ENCODE assay signal across 9 mouse cellular contexts in the genomic region with DNA sequence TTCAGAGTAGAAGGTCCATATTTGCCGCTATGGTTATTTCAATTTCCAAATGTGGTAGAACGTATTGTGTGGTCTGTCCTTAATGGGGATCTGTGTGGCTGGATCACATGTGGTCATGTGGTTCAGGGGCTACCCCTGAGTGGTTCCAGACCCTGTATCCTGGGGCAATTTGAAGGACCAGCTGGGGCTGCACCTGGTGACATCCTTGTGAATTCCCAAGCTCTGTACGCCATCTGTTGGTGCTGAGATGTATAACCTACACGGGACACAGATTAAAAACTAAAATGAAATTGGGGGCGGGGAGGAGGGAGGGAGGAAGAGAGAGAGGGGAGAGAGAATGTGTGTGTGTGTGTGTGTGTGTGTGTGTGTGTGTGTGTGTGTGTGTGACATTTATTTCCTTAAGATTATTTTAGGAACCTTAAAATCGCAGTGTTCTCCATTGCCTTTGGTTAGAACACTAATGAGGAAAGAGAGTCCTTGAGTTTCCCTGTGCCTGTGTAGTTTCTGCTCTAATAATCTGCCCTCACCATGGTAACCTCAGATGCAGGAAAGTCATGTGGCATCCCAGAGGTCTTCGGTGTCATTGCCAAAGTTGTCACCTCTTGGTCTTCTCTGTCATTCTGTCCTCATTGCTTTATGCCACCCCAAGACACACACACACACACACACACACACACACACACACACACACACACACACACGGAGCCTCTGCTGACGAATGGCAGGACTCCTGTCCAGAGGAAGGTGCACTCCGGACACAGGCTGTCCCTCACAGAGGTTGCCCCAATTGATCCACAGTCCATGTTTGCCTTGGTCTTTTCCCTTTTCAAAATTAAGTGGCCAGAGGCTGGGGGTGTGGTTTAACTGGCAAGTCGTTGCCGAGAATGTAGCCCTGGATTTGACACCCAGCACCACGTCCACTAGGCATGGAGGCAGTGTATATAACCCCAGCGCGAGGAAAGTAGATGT. TPM values are rescaled to one million over a fixed set of nuclear protein-coding genes. Genes with fewer than 3 reads are reported as not detected.
DNase-seq lines count a peak whose midpoint lies in the region; ATAC-seq and TF ChIP-seq lines count a peak whose summit lies in the region.
"Had no signal": no experiment of that assay in that cellular context is flagged by ENCODE, and none has a peak within 500 bp of the region (broad histone marks: within the 10 kb centered on the region; RNA-seq: fewer than 3 reads in every experiment).

No protein-coding gene starts in this region.

- H3K4me1 ChIP-seq in testis, adult 2 months (ENCODE audit: control insufficient read depth, insufficient read depth, low read length) = no peaks in the 10 kb centered on the region
- H3K4me1 ChIP-seq in embryonic facial prominence, embryonic 13.5 days = no peaks in the 10 kb centered on the region
- H3K4me1 ChIP-seq in midbrain, embryonic 10.5 days = peaks cover 37% of the 10 kb centered on the region

- H3K9me3 ChIP-seq in embryonic facial prominence, embryonic 13.5 days = 0 out of 2 replicates have a peak, but pooled peaks cover 2% of the 10 kb centered on the region
- 0 out of 2 replicates have a peak, but pooled peaks cover 3% of the 10 kb centered on the region for H3K9me3 ChIP-seq in midbrain, embryonic 10.5 days (replicated peaks)

- H3K9ac ChIP-seq in embryonic facial prominence, embryonic 13.5 days = no peak overlapping the region

- DNase-seq in CD4-positive, CD25-positive, alpha-beta regulatory T cell, adult 2 months (ENCODE audit: low read depth, low spot score) = peak; percentile 68
- DNase-seq in testis, postnatal 14 days (ENCODE audit: low spot score) = no peak
- DNase-seq in layer of hippocampus, adult 18-20 months (ENCODE audit: low spot score in 2 of 2) = peak; percentile 26 to 73
- DNase-seq in midbrain, embryonic 10.5 days (ENCODE audit: low spot score) = peak; percentile 65
- peak; percentile 53 for DNase-seq in thymus, postnatal 0 days (ENCODE audit: low spot score)

- 47% methylated on average over 15 of the region's 15 CpGs for WGBS in embryonic facial prominence, embryonic 13.5 days
- WGBS in midbrain, embryonic 10.5 days = 49% methylated on average over 15 of the region's 15 CpGs

- TF ChIP-seq CTCF in testis, adult 2 months (IDR thresholded peaks at IDR 0.05; ENCODE audit: control insufficient read depth, insufficient read depth, insufficient replicate concordance, low read depth, low read length) = peak; percentile 36; the same call in 1 of the 2 replicates

- no peak overlapping the region for H3K4me3 ChIP-seq in testis, adult 2 months (ENCODE audit: control insufficient read depth, low read depth, low read length)
- H3K4me3 ChIP-seq in embryonic facial prominence, embryonic 13.5 days = no peak overlapping the region
- no peak overlapping the region for H3K4me3 ChIP-seq in midbrain, embryonic 10.5 days

- no peaks in the 10 kb centered on the region; the same call in 1 of the 2 replicates for H3K36me3 ChIP-seq in testis, adult 2 months (ENCODE audit: control insufficient read depth, insufficient read depth, low read length)
- H3K36me3 ChIP-seq in embryonic facial prominence, embryonic 13.5 days = no peaks in the 10 kb centered on the region
- peaks cover 23% of the 10 kb centered on the region for H3K36me3 ChIP-seq in midbrain, embryonic 10.5 days

- H3K27me3 ChIP-seq in testis, adult 2 months (ENCODE audit: control insufficient read depth, insufficient read depth, low read length) = no peaks in the 10 kb centered on the region
- H3K27me3 ChIP-seq in embryonic facial prominence, embryonic 13.5 days = no peaks in the 10 kb centered on the region
- no peaks in the 10 kb centered on the region for H3K27me3 ChIP-seq in midbrain, embryonic 10.5 days (ENCODE audit: low read depth, poor library complexity, severe bottlenecking)

- H3K27ac ChIP-seq in testis, adult 2 months (ENCODE audit: control insufficient read depth, insufficient read depth, low read depth, low read length) = no peak overlapping the region
- H3K27ac ChIP-seq in embryonic facial prominence, embryonic 13.5 days = no peak overlapping the region
- peak overlapping the region; percentile 33; the same call in 1 of the 2 replicates for H3K27ac ChIP-seq in midbrain, embryonic 10.5 days (replicated peaks)

- H3K4me2 ChIP-seq in embryonic facial prominence, embryonic 13.5 days = no peak overlapping the region

- no peak for TF ChIP-seq POLR2A in testis, adult 2 months (IDR thresholded peaks at IDR 0.05; ENCODE audit: control insufficient read depth, low read depth, low read length)

- no peak for ATAC-seq in CD4-positive, CD25-positive, alpha-beta regulatory T cell, adult 4 months
- ATAC-seq in embryonic facial prominence, embryonic 13.5 days (ENCODE audit: insufficient number of reproducible peaks, insufficient read depth, low FRiP score, low TSS enrichment, low read depth) = peak; percentile 52; the same call in 1 of the 2 replicates

RNA-seq across cellular contexts. Expression of gene Meikin, which starts 15.6 kb away (rescaled TPM):
- not detected for polyA plus RNA-seq in CD4-positive, CD25-positive, alpha-beta regulatory T cell, adult 4 months (2017; shearing (Covaris generic))
- polyA plus RNA-seq in testis, adult 2 months (2012; rRNA removed) = 3.6 and 5.7 TPM in 2 replicates
- polyA plus RNA-seq in embryonic facial prominence, embryonic 13.5 days (2015; fragmentation: Nextera tagmentation; extraction: Ambion mirVana) = not detected in 2 replicates
- not detected for total RNA-seq in layer of hippocampus, adult 18-20 months (2021)
- not detected in 2 replicates for polyA plus RNA-seq in midbrain, embryonic 10.5 days (2016; fragmentation: Nextera tagmentation; extraction: Ambion mirVana)
- polyA plus RNA-seq in thymus, postnatal 0 days (2015; fragmentation: Nextera tagmentation; extraction: Ambion mirVana) = not detected in 2 replicates
- total RNA-seq: layer of hippocampus, postnatal 36 days had no signal

RNA-seq across cellular contexts. Expression of gene Acsl6, which starts 51.3 kb away (rescaled TPM):
- polyA plus RNA-seq in CD4-positive, CD25-positive, alpha-beta regulatory T cell, adult 4 months (2017; shearing (Covaris generic)) = not detected
- polyA plus RNA-seq in testis, adult 2 months (2012; rRNA removed) = 66.4 and 84.2 TPM in 2 replicates
- polyA plus RNA-seq in embryonic facial prominence, embryonic 13.5 days (2015; fragmentation: Nextera tagmentation; extraction: Ambion mirVana) = 1.8 and 2.4 TPM in 2 replicates
- 100 to 1,000 TPM; 171 to 189 TPM for total RNA-seq in layer of hippocampus, adult 18-20 months (2021)
- polyA plus RNA-seq in midbrain, embryonic 10.5 days (2016; fragmentation: Nextera tagmentation; extraction: Ambion mirVana) = 14.4 and 20.4 TPM in 2 replicates
- polyA plus RNA-seq in thymus, postnatal 0 days (2015; fragmentation: Nextera tagmentation; extraction: Ambion mirVana) = 0.50 and 0.75 TPM in 2 replicates
